Mouse (Mus musculus) 3T3-L1 (cell line): ENCODE measurements around the gene Pla2g4f.
A peak's percentile ranks its signal among the peaks of the same experiment; 100 is the strongest.

Source experiments
- DNase-seq: peaks from one replicate; pipeline ENCODE4 v3.0.0-alpha.2; 2015; ENCODE audit warnings: low read depth, low spot score

The Pla2g4f gene

DNA sequence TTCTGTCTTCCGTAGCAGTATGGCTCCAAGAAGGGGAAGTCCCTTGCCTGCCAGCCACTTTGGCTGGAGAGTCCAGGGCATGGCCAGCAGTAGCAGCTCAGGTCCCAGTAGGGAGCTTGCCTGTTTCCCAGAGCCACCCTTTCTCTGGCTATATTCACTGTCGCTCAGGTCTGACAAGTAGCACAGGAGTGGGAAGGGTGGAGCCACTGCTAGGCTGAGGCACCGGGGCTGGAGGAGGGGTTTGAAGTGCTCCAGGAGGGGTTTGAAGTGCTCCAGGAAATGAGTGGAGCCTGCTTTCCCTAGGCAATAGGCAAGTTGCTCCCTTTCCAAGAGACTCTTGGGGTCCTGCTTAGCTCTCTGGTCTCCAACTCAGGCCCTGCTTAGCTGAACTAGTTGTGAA is at the start of gene Pla2g4f:
TSS of gene Pla2g4f (minus strand) at position 190 of the 400 bp plus-strand sequence.
- no peak for DNase-seq

DNA sequence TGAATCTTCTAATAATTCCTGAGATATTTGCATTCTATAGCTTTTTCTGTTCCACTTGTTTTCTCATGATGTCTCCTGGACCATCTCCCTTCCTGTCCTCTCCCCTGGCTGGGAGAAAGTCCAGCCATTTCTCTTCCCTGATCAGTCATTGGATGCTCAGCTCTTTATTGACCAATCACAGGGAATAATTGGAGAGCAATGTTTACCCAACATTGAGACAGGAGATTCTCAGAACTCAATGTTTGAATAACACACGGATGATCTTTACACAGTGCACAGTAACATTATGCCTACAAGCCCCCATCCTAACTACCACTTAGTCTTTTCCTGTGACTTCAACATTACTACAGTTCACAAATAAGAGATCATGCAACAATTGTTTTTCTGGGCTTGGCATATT is 46.5 kb upstream of the Pla2g4f start:
- no peak for DNase-seq

DNA sequence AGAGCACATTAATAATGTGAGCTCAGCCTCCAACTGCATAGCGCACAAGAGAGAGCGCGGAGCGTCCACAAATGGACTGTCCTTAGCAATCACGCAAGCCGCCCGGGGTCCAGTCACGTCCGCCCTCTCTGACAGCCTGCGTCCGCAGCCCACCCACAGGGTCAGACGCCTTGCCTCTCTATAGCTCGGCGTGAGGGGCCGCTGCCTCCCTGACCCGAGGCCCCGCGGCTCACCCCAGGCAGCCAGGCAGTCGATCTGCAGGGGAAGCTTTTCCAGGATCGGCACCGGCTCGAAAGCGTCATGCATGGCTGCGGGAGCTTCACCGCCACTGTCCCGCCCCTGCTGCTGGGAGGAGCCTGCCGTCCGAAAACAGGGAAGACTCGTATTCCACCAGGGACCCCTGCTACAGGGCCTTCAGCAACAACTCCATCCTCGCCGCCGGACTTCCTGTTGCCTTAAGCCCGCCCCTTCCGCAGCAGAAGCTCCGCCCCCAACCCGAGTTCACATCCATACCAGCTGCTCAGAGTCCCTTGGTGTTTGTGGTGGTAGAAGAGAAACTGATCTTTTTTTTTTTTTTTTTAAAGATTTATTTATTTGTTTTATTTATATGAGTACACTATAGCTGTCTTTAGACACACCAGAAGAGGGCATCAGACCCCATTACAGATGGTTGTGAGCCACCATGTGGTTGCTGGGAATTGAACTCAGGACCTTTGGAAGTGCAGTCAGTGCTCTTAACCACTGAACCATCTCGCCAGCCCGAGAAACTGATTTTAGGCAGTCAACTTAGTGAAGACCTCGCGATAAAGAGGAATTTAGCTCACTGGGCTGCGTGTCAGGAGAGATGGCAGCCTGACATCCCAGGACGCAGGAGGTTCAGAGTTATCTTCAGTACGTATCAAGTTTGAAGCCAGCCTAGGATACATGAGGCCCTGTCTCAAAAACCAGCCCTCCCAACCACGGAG is 39.0 kb upstream of the Pla2g4f start, which contains the start of gene Vps39:
TSS of gene Vps39 (minus strand) at position 456 of the 965 bp plus-strand sequence.
- peak; percentile 97 for DNase-seq

DNA sequence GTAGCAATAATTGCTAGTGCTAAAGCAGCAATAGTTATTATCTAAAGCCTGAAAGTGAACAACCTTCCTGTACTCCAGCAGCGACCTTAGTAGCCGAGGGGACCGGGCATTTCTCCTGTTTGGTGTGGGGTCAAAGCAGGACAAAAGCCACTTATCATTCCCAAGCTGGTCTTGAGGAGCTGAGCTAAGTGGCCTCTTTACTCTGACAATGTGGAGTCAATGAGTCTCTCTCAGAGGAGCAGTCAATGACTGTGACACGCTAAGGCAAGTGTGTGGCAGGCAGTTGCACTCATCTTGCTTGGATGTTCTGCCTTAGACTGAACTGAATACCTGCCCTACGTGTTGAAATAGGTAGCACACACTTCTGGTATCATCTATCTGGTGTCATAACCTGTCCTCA is 37.4 kb upstream of the Pla2g4f start:
- DNase-seq, result no peak

DNA sequence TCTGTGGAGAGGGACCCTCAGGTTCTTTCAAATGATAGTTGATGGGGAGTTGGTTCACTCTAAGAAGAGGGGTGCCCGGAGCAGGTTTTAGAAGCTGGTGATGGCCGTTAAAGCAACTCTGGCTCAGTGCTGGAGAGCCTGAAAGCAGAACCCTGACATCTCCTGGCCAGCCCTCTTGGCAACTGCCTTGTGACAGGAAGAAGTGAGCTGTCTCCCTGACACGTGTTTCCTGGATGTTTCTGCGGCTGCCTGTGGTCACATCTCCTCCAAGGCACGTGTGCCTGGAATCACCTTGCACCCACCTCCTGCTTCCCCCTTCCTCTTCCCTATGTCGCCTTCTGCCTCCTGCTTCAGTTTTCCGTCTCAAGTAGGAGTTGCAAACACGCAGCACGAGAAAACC is 34.2 kb upstream of the Pla2g4f start:
- no peak for DNase-seq

DNA sequence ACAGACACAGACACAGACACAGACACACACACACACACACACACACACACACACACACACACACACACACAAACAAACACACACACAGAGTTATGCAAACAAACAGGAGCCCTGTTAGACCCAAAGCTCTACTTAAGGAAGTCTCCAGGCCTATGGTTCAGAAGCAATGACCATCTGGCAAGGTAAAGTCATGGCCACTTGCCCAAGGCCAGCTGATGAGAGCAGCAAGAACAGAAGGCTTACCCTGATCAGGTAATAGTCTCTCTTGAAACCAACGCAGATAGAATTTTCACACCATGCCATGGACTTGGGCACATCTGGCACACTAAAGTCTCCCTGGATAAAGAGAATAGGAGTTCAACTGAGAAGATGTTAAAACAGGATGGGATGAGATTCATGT is 27.8 kb upstream of the Pla2g4f start:
- DNase-seq, result no peak

DNA sequence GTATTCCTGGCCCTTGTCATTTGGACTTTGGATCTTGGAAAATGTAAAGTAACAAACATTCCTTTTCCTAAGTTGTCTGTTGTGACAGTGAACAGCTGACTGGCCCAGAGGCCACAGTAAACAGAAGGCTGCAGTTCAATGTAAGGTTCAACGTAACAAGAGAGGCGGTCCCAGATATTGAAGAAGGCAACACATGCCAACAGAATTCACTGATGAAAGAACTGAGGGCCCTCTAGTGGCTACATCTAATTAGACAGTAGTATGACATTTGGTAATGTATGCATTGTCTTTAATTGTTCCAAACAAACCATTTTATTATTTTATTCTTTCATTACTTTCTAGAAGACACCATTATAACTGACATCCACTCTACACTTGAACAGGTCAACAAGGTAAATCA is 23.9 kb upstream of the Pla2g4f start:
- DNase-seq, result peak; percentile 42

DNA sequence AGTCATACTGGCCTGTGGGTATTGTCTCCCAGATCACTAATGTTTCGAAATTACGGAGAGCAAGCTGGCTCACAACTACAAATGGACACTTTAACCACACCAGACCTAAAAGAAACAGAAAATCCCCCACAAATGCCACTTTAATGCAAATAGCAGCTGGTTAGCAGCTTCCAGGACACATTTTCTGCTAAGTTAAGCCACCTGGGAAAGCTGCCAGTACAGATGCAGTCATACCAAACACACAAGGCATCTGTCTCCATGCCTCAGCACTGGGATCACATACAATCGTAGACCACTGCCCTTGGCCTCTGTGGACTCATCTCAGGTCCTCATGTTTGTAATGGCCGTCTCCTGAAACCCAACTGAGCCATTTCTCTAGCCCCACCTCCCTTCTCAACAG is 17.6 kb upstream of the Pla2g4f start:
- peak; percentile 25 for DNase-seq

DNA sequence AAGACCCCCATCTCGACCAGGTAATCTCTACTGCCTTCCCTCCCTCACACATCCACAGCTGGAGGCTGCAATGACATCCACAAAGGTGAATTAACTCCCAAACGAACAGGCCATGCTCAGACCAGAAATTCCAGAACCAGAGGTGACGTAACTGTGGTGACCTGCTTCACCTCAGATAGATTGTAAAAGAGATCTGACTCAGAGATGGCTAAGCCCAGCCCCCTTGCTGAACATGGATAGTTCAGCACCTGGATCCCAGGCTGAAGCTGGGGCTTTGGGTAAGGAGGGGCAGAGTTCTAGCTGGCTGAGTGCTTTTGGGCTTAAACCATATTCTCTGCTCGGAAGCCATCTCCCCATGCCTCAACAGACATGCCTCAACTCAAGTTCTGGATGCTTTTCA is 1.1 kb upstream of the Pla2g4f start:
- DNase-seq, result no peak

DNA sequence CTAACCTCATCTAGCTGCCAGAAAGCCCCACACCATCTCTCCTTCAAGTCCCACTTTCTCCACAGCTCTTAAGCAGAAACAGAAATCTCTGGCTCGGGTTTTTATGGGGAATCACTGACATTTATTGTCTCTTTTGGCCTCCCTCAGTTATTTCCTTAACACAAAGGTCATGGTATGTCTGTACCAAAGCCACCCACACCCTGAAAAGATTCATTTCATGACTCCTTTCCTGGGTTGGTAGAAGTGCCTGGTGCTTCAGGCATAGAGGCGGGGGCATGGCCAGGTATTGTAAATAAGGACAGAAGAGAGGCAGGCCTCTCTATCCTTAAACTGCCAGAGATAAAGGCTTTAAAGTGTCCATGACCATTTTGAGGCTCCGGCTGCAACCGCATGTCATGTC is 522 bp upstream of the Pla2g4f start:
- no peak for DNase-seq

DNA sequence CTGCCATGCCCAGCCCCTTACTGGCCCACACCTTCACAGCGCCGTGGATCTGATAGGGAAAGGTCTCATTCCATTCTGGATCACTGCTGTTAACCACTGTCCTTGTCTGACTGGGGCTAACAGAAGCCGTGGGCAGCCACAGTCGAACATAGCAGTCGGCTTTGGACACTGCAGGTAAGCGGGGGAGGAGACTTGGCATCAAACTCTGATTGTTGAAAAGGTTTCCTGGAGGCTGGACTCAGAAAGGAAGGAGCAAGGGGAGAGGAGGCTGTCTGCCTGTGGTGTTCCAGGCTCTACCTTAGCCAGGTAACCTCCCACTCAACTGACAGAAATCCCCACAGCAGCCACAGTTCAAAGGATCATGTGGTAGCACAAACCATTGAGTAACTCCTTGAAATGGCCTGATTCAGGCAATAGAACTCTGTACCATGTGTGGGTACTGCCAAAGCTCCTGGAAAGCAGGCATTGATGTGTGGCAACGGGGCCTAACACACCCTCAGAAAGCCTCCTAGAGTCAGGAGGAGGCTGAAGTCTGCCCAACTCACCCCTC is 1.6 kb downstream of the Pla2g4f start:
- DNase-seq, result no peak

DNA sequence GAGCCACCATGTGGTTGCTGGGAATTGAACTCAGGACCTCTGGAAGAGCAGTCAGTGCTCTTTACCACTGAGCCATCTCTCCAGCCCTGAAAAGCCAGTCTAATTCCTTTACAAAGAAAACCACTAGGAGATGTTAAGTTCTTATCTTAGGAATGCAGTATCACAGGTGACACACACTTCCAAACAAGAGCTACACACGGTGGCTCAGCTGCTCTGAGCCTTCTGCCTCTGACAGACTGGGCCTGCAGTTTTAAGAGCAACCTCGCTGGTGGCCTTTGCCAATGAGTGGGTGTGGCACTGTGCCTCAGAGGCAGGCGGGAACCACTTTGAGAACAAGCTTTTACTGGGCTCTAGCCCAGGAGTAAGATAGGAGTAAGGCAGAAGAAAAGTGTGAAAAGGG is 9.9 kb downstream of the Pla2g4f start:
- no peak for DNase-seq

DNA sequence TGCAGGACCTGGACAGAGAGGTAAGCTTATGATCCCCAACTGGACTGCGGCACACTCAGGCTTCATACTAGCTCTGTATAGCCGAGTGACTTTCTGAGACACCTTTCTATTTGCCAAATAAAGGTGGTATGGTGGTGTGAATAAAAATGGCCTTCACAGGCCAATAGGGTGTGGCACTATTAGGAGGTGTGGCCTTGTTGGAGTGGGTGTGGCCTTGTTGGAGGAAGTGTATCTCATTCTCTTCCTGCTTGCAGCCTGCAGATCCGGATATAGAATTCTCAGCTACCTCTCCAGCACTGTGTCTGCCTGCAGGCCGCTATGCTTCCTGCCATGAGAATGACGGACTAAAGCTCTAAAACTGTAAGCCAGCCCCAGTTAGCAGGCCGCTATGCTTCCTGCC is 12.9 kb downstream of the Pla2g4f start:
- no peak for DNase-seq

DNA sequence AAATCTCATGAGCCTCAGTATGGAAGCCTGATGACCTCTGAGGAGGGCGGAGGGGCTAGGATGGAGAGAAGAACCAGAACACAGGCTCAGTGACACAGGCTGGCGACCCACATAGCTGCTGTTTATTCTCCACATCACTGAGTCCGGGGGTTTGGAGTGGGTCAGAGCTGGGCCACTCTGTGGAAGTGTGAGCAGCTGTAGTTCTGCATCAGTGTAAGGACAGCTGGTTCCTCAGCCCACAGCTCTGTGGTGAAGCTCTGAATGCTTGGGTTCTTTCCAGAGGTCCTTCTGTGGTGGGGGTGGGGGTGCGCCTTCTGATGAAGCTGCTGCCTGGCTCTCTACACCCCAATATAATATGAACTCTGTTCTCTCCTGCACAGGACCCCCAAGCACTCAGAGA is 14.1 kb downstream of the Pla2g4f start:
- DNase-seq, result no peak

DNA sequence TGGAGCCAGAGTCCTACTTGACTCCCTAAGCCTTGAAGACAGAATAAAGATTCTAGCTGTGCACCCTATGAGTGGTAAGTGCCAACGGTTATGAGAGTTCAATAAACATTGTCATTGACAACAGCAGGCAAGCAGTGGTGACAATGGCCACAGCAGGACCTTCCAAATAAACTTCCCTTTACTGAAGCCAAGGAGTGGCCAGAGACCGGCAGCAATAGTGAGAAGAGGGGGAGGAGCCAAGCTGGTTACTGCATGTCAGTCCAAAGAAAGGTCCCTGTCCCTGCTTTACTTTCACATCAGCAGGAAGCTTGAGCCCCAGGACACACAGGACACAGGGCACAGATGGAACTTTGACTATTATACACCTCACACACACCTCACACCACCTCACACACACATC is 17.8 kb downstream of the Pla2g4f start:
- no peak for DNase-seq

DNA sequence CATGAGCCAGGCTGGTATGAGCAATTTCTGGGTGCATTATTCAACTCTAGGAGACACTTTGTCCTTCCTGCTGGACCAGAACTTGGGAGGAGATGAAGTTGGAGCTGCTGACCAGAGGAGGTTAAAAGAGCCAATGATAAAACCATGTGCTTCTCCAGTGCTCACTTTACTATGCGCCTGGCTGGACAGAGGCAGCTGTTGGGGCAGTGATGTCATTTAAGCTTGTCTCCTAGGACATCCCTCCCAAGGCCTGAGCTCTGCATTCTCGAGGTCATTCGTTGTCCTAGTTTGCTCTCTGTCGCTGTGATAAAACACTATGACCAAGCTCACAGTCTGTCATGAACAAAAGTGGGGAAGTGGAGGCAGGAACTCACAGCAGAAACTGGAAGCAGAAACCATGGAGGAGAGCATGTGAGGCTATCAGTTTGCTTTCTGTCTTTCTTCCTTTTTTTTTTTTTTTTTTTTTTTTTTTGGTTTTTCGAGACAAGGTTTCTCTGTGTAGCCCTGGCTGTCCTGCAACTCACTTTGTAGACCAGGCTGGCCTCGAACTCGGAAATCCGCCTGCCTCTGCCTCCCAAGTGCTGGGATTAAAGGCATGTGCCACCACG is 22.4 kb downstream of the Pla2g4f start:
- no peak for DNase-seq

DNA sequence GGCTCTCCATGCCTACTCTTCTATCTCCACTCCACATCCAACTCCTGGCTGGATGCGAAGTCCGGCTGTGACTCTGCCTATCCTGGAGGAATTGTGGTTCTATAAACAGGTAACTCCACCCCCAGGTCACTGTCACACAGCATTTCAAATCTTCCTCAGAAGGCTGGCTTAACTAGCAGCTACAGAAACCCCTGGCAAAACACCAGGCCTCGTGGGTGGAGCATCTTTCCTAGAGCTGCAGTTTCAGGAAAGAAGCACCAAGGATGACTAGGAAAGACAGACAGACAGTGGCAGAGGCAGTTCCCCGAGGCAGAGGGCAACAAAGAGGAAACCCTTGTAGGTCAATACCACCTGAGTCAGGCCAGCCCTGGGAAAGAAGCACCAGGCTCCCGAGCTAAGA is 25.0 kb downstream of the Pla2g4f start, which contains the start of gene Pla2g4d:
TSS of gene Pla2g4d (minus strand) at position 203 of the 400 bp plus-strand sequence.
- no peak for DNase-seq

DNA sequence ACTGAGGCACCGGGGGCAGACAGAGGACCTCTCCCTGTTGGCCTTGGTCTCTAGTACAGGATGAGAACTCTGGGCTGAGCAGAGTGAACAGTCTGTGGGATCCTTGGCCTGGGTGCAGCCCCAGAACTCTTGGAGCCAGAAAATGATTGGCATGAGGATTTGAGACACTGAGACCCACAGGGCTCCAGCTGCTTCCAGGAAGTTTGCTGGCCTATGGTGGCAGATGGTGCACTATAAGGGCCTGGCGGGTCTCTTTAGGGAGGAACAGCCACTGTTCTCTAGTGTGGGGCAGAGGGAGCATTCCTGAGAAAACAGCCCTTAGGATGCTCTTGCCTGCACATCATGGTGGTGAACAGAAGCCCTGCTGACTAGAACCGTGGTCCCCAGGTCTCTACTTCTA is 25.6 kb downstream of the Pla2g4f start:
- DNase-seq, result no peak

DNA sequence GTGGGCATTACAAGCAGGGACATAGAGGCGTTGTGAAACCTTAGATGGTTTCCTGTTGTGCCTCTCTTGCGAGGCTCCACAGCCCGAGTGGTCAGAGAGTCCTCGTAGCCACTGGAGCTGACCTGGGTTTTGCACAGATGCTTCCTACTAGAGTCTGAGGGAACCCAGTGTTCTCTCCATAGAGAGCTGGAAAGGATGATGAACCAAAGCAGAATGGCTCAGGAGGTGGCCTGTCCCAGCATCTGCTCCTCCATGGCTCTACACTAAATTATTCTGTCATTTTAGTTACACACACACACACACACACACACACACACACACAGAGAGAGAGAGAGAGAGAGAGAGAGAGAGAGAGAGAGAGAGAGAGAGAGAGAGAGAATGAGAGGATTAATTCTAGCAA is 28.3 kb downstream of the Pla2g4f start:
- no peak for DNase-seq

DNA sequence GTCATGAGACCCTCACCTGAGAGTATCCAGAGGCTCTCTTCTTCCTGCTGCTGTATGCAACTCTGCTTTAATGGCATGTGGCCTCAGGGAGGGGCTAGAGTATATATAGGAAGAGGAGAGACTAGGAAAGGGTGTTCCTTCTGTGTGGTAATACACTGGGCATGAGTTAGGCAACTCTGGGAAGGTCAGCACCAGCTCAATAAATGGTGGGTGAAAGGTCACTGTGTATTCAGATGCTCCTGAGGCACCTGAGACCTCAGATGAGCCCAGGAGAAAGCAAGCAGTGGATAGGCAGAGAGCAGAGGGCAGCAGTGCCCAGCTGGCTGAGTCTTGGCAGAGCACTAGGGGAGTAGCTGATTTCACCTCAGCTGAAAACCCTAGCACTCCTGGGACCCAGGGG is 29.3 kb downstream of the Pla2g4f start:
- no peak for DNase-seq

DNA sequence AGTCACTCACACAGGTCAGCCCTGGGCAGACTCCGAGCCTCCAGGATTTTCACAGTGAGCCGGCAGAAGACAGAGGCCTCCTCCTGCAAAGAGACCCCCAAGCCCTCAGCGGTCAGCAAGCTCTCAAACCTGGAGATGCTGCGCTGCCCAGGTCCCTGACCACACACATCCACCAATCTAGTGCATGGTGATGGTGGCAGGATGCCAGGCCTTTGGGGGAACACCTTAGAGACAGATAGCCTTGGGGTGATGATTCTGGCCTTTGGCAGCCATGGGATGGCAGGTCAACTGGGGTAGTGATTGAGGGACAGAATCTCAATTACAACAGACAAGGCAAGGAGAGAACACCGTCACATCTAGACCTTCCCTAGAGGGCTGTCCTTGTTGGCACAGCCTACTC is 29.9 kb downstream of the Pla2g4f start:
- DNase-seq, result no peak

DNA sequence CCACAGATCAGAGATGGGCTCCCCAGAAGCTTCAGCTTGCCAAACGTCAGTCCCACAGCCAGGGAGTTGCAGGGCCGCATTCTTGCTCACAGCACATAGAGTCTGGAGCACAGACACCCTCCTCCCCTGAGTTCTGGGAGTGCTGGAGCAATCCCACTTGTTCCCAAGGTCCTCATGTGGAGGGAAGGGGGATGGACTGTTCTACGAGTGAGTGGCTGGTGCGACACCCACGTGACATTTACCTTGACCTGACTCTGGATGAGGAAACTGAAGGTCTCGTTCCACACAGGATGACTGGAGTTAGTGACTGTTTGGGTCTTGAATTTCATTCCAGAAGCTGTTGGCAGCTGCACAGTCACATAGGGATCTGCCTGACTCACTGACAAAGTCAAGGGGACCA is 30.4 kb downstream of the Pla2g4f start:
- DNase-seq, result no peak

DNA sequence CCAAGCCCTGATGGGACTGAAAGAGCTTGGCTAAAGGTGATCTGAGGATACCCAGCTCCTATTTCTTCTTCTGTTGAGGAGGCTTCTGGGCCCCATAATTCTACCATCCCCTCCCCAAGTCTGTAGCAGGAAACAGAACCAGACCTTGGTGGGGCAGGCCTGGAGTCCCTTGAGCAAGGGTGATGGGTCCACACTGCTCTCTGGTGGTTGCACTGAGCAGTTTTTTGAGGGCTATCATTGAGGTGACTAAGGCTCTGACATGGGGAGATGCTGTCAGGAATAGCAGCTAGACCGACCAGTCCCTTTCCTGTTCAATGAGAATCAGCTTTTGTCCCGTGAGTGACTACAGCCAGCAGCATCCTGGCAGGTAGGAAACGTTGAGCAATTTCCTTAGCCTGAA is 32.7 kb downstream of the Pla2g4f start:
- peak; percentile 34 for DNase-seq
